Mouse (Mus musculus) liver, embryonic 14 days (tissue): ENCODE measurements around the gene Tecta. TPM values are rescaled to one million over a fixed set of nuclear protein-coding genes. Genes with fewer than 3 reads are reported as not detected.

Experiments
- polyA plus RNA-seq: library from polyadenylated mRNA; depleted of rRNA; stranded (reverse); fragments of >200 nt; gene quantifications from 2 replicates; pipeline ENCODE4 v1.2.3, GENCODE M21; 2012; rRNA removed

Tecta gene
- polyA plus RNA-seq = 0.16 and 0.19 TPM in 2 replicates

DNA sequence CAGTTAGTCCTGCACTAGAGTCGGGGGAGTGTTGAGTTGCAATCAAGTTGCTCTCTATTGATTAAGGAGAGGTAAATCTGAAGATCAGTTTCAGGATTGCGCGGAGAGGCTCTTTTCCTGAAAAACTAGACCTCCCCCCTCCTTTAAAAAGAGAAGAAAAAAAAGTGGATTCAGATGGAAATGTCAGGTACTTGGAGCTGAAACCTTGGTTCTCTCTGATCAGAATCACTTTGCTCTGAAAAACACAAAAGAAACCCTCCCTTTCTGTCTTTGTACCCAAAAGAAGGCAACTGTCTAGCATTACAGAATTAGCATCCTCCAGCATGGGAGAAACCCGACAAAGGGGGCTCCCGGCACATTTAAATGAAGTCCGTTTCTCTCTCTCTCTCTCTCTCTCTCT is at the start of gene Tecta:
Gene Tecta, minus strand, starts transcription at position 101 of the 400 bp plus-strand sequence.

Other genes starting within 250 kb of the Tecta start
- 33.3 and 41.2 TPM in 2 replicates for gene Sc5d, start 135.7 kb downstream of the Tecta start, polyA plus RNA-seq
- 17.8 and 22.4 TPM in 2 replicates for gene Tbcel, start 107.9 kb upstream of the Tecta start, polyA plus RNA-seq